Mouse (Mus musculus) bone marrow macrophage, adult 2 months (primary cell): ENCODE measurements around the gene Vps37b.

Experiments used
- CTCF ChIP-seq: IDR thresholded peaks from 2 replicates; pipeline ENCODE4 v1.5.1; 2012; ENCODE audit warnings: low read depth, mild to moderate bottlenecking, low read length, moderate library complexity
- POLR2A ChIP-seq: IDR thresholded peaks from 2 replicates; pipeline ENCODE4 v1.6.1; 2012; ENCODE audit warnings: mild to moderate bottlenecking, low read depth, low read length, borderline replicate concordance

- TF ChIP-seq CTCF (no peak), POLR2A (no peak)
Observed at GRCm38 (mm10) chr5:124029220-124030035, 2.6 kb downstream of the Vps37b start.
